Mouse (Mus musculus) small intestine, adult 2 months (tissue): ENCODE measurements around the gene St8sia2.

Experiments
- CTCF ChIP-seq: fragments of 200-500 bp; IDR thresholded peaks from 2 replicates; pipeline ENCODE4 v1.5.1; 2012; ENCODE audit warnings: low read depth, mild to moderate bottlenecking, control low read depth, inconsistent platforms, low read length, moderate library complexity, mixed read lengths; ENCODE audit not compliant: insufficient replicate concordance, insufficient read length; ENCODE audit errors: extremely low read depth
- POLR2A ChIP-seq: fragments of 200-500 bp; IDR thresholded peaks from 2 replicates; pipeline ENCODE4 v1.6.1; 2012; ENCODE audit warnings: low read depth, mild to moderate bottlenecking, control low read depth, inconsistent platforms, low read length, moderate library complexity

DNA sequence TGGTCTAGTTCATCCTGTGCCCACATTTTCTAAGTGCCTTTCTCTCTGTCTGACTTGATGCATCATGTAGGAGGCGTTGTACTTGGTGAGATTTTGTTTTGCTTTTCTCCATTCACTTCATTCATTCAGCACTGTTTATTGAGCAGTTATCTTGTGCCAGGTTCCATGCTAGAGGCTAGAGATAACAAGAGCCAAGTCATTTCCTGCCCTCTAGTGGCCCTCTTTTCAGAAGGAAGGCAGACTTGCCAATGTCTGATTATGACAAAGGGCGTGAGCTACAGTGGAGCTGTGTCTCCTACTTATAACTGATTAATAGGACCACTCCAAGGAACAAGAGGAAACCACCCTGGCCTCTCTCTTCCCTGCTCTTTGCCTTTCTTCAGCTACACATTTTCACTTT lies 3.1 kb upstream of the St8sia2 start:
- TF ChIP-seq CTCF: no peak
- TF ChIP-seq POLR2A: no peak
